Mouse (Mus musculus) myocyte (in vitro differentiated cells): ENCODE data around the gene 1700122O11Rik.

Experiments used
- CEBPB ChIP-seq: IDR thresholded peaks from 2 replicates; pipeline ENCODE4 v1.6.1; 2011; ENCODE audit warnings: mild to moderate bottlenecking, moderate library complexity; ENCODE audit not compliant: poor library complexity, insufficient read depth, severe bottlenecking
- E2F4 ChIP-seq: IDR thresholded peaks from one replicate; pipeline ENCODE4 v1.6.1; 2011; ENCODE audit warnings: mild to moderate bottlenecking, control low read depth, moderate library complexity; ENCODE audit not compliant: insufficient read depth
- MAX ChIP-seq: IDR thresholded peaks from one replicate; pipeline ENCODE4 v1.6.1; 2011; ENCODE audit warnings: low read depth, mild to moderate bottlenecking, control low read depth
- MYOG ChIP-seq, 3 experiments: IDR thresholded peaks; one replicate each; pipeline ENCODE4 v1.6.1; 2011; ENCODE audit warnings: control low read depth in 2 of 3, low read depth in 2 of 3, mild to moderate bottlenecking in 2 of 3; ENCODE audit not compliant: insufficient read length in 2 of 3, control insufficient read depth in 1 of 3, insufficient read depth in 1 of 3
- POLR2A ChIP-seq: IDR thresholded peaks from one replicate; pipeline ENCODE4 v1.6.1; 2011; ENCODE audit warnings: low read depth, mild to moderate bottlenecking, control low read depth, moderate library complexity; ENCODE audit not compliant: insufficient read length
- REST ChIP-seq: IDR thresholded peaks from one replicate; pipeline ENCODE4 v1.6.1; 2011; ENCODE audit warnings: mild to moderate bottlenecking, control low read depth, moderate library complexity; ENCODE audit not compliant: insufficient read depth, insufficient read length
- TCF12 ChIP-seq: IDR thresholded peaks from one replicate; pipeline ENCODE4 v1.6.1; 2011; ENCODE audit warnings: mild to moderate bottlenecking, control low read depth; ENCODE audit not compliant: poor library complexity, insufficient read depth, severe bottlenecking

- TF ChIP-seq POLR2A: no peak
- TF ChIP-seq E2F4: no peak
- TF ChIP-seq MYOG (IDR thresholded peaks at IDR 0.05; ENCODE audit: control insufficient read depth in 1 of 3, insufficient read depth in 1 of 3, insufficient read length in 2 of 3, low read depth in 2 of 3): no peak
- no peak for TF ChIP-seq REST
- TF ChIP-seq MAX: no peak
- no peak for TF ChIP-seq TCF12
- no peak for TF ChIP-seq CEBPB
Measured at GRCm38 (mm10) chr17:47999403-47999802, 38.7 kb downstream of the 1700122O11Rik start.
